ENCODE assay signal across 29 mouse cellular contexts in the genomic region with DNA sequence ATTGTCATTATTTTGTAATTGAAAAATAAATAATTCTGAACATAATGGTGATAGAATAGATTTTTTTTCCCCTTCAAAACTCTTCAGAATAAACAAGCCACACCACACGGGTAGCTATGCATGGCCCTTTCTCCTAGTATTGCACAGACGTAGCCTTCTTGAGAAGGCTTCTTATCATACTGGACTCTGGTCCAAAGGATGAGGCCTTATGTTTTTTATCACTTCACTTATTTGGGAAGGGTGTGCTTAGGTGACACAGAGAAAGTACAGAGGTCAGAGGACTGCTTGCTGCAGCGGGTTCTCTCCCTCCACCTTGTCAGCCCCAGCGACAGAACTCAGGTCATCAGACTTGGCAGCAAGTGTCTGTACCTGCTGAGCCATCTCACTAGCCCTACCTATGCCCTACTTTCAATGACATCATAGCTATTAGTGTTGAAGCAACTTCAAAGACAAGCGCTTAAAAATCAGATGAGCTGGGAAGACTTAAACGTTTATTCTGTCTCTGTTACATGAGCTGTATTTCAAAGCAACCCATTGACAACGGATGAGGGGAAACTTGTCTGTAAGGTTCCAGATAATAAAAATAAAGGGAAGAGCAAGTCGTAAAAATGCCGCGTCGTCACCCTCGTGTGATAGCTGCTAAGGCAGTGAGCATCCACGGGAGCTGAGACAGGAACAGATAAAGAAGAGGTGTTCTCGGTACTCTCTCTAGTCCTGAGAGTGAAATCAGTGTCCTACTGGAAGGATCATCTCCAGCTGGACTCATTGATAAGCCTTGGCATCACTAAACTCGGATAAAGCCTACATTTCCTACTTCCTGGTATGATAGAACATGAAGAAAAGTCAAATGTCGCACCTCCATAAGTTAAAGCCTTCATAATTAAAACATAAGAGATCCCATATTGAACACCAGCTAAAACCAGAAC.
A peak's percentile ranks its signal among the peaks of the same experiment; 100 is the strongest.
DNase-seq lines count a peak whose midpoint lies in the region; ATAC-seq and TF ChIP-seq lines count a peak whose summit lies in the region.
"Had no signal": no experiment of that assay in that cellular context is flagged by ENCODE, and none has a peak within 500 bp of the region (broad histone marks: within the 10 kb centered on the region; RNA-seq: fewer than 3 reads in every experiment).

No protein-coding gene starts in this region.

- H3K36me3 ChIP-seq in heart, adult 2 months (ENCODE audit: control insufficient read depth, insufficient read depth, low read length) = peaks cover 3% of the 10 kb centered on the region
- no peaks in the 10 kb centered on the region for H3K36me3 ChIP-seq in heart, embryonic 10.5 days
- no peaks in the 10 kb centered on the region for H3K36me3 ChIP-seq in liver, adult 2 months (ENCODE audit: control insufficient read depth, insufficient read depth, low read length)
- no peaks in the 10 kb centered on the region; the same call in 1 of the 2 replicates for H3K36me3 ChIP-seq in intestine, postnatal 0 days (ENCODE audit: control insufficient read depth, insufficient read depth)
- H3K36me3 ChIP-seq: G1E; hindbrain, embryonic 10.5 days; kidney, embryonic 15.5 days; limb, embryonic 12.5 days; liver, embryonic 13.5 days; midbrain, embryonic 13.5 days; neural tube, embryonic 13.5 days; stomach, embryonic 15.5 days had no signal

- no peak for TF ChIP-seq CTCF in heart, adult 2 months (IDR thresholded peaks at IDR 0.05)
- TF ChIP-seq CTCF in liver, adult 2 months (IDR thresholded peaks at IDR 0.05; ENCODE audit: low read depth, low read length) = no peak
- no peak for TF ChIP-seq CTCF in intestine, postnatal 0 days (IDR thresholded peaks at IDR 0.05; ENCODE audit: low read depth)

- peak; percentile 90 for ATAC-seq in intestine, postnatal 0 days
- ATAC-seq: forebrain, postnatal 0 days; hindbrain, embryonic 16.5 days; midbrain, embryonic 13.5 days had no signal

- H3K4me3 ChIP-seq in heart, adult 2 months = no peak overlapping the region
- H3K4me3 ChIP-seq in heart, embryonic 10.5 days = no peak overlapping the region
- H3K4me3 ChIP-seq in liver, adult 2 months (ENCODE audit: insufficient read depth, low read depth, low read length) = no peak overlapping the region
- no peak overlapping the region for H3K4me3 ChIP-seq in intestine, postnatal 0 days (ENCODE audit: low read depth, low read length)
- H3K4me3 ChIP-seq: erythroblast, embryonic 14.5 days; hindbrain, embryonic 10.5 days; kidney, embryonic 15.5 days; layer of hippocampus, adult 2 months; left cerebral cortex, adult 2 months; limb, embryonic 12.5 days; liver, embryonic 13.5 days; midbrain, embryonic 13.5 days; neural tube, embryonic 13.5 days; stomach, embryonic 15.5 days had no signal

- TF ChIP-seq POLR2A in heart, adult 2 months (IDR thresholded peaks at IDR 0.05; ENCODE audit: insufficient read depth, low read depth, low read length) = no peak
- TF ChIP-seq POLR2A in liver, adult 2 months (IDR thresholded peaks at IDR 0.05; ENCODE audit: extremely low read depth, insufficient read depth, low read length) = no peak

- peak overlapping the region; percentile 62; the same call in 1 of the 2 replicates for H3K27ac ChIP-seq in heart, adult 2 months
- H3K27ac ChIP-seq in heart, embryonic 10.5 days = no peak overlapping the region
- no peak overlapping the region for H3K27ac ChIP-seq in liver, adult 2 months (replicated peaks; ENCODE audit: insufficient read depth, low read depth, low read length)
- H3K27ac ChIP-seq in intestine, postnatal 0 days (ENCODE audit: low read depth, low read length) = peak overlapping the region; percentile 88
- H3K27ac ChIP-seq: hindbrain, embryonic 10.5 days; kidney, embryonic 15.5 days; layer of hippocampus, adult 2 months; left cerebral cortex, adult 2 months; limb, embryonic 12.5 days; liver, embryonic 13.5 days; macrophage; midbrain, embryonic 13.5 days; neural tube, embryonic 13.5 days had no signal

- peaks cover 5% of the 10 kb centered on the region for H3K4me1 ChIP-seq in heart, adult 2 months (ENCODE audit: control insufficient read depth, insufficient read depth, low read length)
- H3K4me1 ChIP-seq in heart, embryonic 10.5 days = peaks cover 30% of the 10 kb centered on the region
- H3K4me1 ChIP-seq in liver, adult 2 months (ENCODE audit: control insufficient read depth, insufficient read depth, low read length) = peaks cover 17% of the 10 kb centered on the region
- peaks cover 10% of the 10 kb centered on the region; the same call in 1 of the 2 replicates for H3K4me1 ChIP-seq in intestine, postnatal 0 days (replicated peaks; ENCODE audit: control insufficient read depth, insufficient read depth, low read length)
- H3K4me1 ChIP-seq: hindbrain, embryonic 10.5 days; limb, embryonic 12.5 days; midbrain, embryonic 13.5 days; neural tube, embryonic 13.5 days had no signal

- H3K9ac ChIP-seq in heart, adult 2 months (ENCODE audit: low read depth, low read length) = no peak overlapping the region
- no peak overlapping the region for H3K9ac ChIP-seq in liver, adult 2 months (ENCODE audit: low read depth, low read length)
- H3K9ac ChIP-seq in intestine, postnatal 0 days (ENCODE audit: low read depth, low read length) = no peak overlapping the region
- H3K9ac ChIP-seq: forebrain, postnatal 0 days; kidney, embryonic 15.5 days; limb, embryonic 12.5 days; liver, embryonic 13.5 days; midbrain, embryonic 13.5 days; neural tube, embryonic 13.5 days; stomach, embryonic 15.5 days had no signal

- TF ChIP-seq EP300 in heart, adult 2 months (IDR thresholded peaks at IDR 0.05; ENCODE audit: insufficient read depth, low read depth, low read length) = no peak

- H3K4me2 ChIP-seq in intestine, postnatal 0 days (replicated peaks; ENCODE audit: low read depth) = no peak overlapping the region
- H3K4me2 ChIP-seq: kidney, embryonic 15.5 days; limb, embryonic 12.5 days; liver, embryonic 13.5 days; midbrain, embryonic 13.5 days; neural tube, embryonic 13.5 days; stomach, embryonic 15.5 days had no signal

- intact Hi-C loops in heart, adult 2 months (cut with DNase I) = loop anchor here (5.0 kb wide), 1 partner anchor 162 kb away; no protein-coding TSS in a partner anchor

- 84% methylated on average over 16 of the region's 16 CpGs for WGBS in heart, adult 2 months
- 57% methylated on average over 16 of the region's 16 CpGs for WGBS in heart, embryonic 10.5 days
- WGBS in liver, adult 2 months = 61% methylated on average over 16 of the region's 16 CpGs
- 45% methylated on average over 16 of the region's 16 CpGs for WGBS in intestine, postnatal 0 days

- H3K27me3 ChIP-seq in heart, adult 2 months (ENCODE audit: control insufficient read depth, insufficient read depth, low read length) = no peaks in the 10 kb centered on the region
- H3K27me3 ChIP-seq in heart, embryonic 10.5 days (ENCODE audit: insufficient read depth, poor library complexity, severe bottlenecking) = no peaks in the 10 kb centered on the region
- H3K27me3 ChIP-seq in liver, adult 2 months (ENCODE audit: control insufficient read depth, insufficient read depth, low read length) = no peaks in the 10 kb centered on the region
- H3K27me3 ChIP-seq in intestine, postnatal 0 days (replicated peaks; ENCODE audit: control insufficient read depth, insufficient read depth, low read length) = no peaks in the 10 kb centered on the region
- H3K27me3 ChIP-seq: kidney, embryonic 15.5 days; limb, embryonic 12.5 days; liver, embryonic 13.5 days; midbrain, embryonic 13.5 days; neural tube, embryonic 13.5 days; stomach, embryonic 15.5 days had no signal

- H3K79me2 ChIP-seq in heart, adult 2 months (replicated peaks; ENCODE audit: control insufficient read depth, insufficient read depth, low read length) = no peaks in the 10 kb centered on the region
- no peaks in the 10 kb centered on the region for H3K79me2 ChIP-seq in liver, adult 2 months (ENCODE audit: control insufficient read depth, insufficient read depth, low read length)

- H3K9me3 ChIP-seq in heart, embryonic 10.5 days = no peaks in the 10 kb centered on the region
- H3K9me3 ChIP-seq in intestine, postnatal 0 days (ENCODE audit: control insufficient read depth) = no peaks in the 10 kb centered on the region
- H3K9me3 ChIP-seq: hindbrain, embryonic 10.5 days; kidney, embryonic 15.5 days; limb, embryonic 12.5 days; liver, embryonic 13.5 days; midbrain, embryonic 13.5 days; neural tube, embryonic 13.5 days; stomach, embryonic 15.5 days had no signal

- DNase-seq in heart, adult 2 months = no peak
- DNase-seq in heart, embryonic 10.5 days (ENCODE audit: low spot score) = no peak
- DNase-seq in liver, adult 2 months (ENCODE audit: extremely low read depth, low read depth, low spot score) = peak; percentile 87
- no peak for DNase-seq in liver
- no peak for DNase-seq in urinary bladder, postnatal 4 days (ENCODE audit: low spot score in 2 of 2)
- no peak for DNase-seq in right cerebral cortex, postnatal 25 days
- DNase-seq: adrenal gland, postnatal 25 days; cerebellum, adult 18-20 months; cerebellum, postnatal 10 days; forebrain, postnatal 0 days; kidney, adult 18-20 months; kidney, postnatal 25 days; liver, embryonic 13.5 days; lung, adult 2 months; lung, postnatal 10 days; thymus, postnatal 14 days had no signal

Comparison
In these comparisons a context has a peak if more than half of its experiments do, and no peak if none do; other contexts are left out.
1. H3K27ac ChIP-seq: peak in heart, adult 2 months (single experiment) and intestine, postnatal 0 days (single experiment); none in heart, embryonic 10.5 days (single experiment) and liver, adult 2 months (single experiment).